Mouse (Mus musculus) naive thymus-derived CD4-positive, alpha-beta T cell, adult 2 months (primary cell): ENCODE measurements around the gene Orc3.
"Not testable (repeated sequence)": the region's sequence is repeated elsewhere in the genome, so short reads cannot be mapped to it uniquely, and the experiment has no call there.

Experiments used
- DNase-seq: peaks from one replicate; pipeline ENCODE4 v3.0.0-alpha.2; 2011; ENCODE audit warnings: low read depth

Orc3 gene

DNA sequence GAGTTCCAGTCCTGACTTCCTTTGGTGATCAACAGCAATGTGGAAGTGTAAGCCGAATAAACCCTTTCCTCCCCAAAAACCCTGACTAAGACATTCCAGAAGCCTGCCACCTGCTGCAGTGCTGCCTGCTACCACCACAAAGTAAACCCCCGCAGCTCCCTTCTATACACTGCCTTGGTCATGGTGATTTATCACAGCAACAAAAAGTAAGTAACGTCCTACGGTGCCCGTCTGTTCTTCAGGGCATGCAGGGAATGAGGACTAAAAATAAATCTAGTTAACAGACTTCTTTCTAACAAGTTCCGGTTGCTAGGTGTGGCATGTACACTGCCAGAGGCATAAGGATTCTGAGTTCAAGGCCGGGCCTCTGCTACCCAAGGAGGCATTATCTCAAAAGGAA, 32.8 kb downstream of the Orc3 start:
- DNase-seq: no peak

DNA sequence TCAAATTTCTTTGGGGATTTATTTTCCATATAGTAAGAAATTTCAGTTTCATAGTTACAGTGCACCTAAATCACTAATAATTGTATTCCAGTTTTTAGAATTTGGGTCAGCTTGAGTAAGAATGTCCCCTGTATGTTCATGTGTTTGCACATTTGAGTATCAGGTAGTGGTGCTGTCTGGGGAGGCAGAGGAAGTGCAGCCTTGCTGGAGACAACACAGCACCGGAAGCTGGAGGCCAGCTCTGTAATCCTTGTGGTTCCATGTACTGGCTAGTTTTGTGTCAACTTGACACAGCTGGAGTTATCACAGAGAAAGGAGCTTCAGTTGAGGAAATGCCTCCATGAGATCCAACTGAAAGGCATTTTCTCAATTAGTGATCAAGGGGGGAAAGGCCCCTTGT, 33.3 kb downstream of the Orc3 start:
- DNase-seq: not testable (repeated sequence)

- no peak for DNase-seq
Observed at GRCm38 (mm10) chr4:34579215-34579614, 35.5 kb downstream of the Orc3 start.

GRCm38 (mm10) chr4:34577028-34577427, 37.7 kb downstream of the Orc3 start:
- peak; percentile 18 for DNase-seq

GRCm38 (mm10) chr4:34572876-34573275, 41.9 kb downstream of the Orc3 start:
- DNase-seq: no peak

DNA sequence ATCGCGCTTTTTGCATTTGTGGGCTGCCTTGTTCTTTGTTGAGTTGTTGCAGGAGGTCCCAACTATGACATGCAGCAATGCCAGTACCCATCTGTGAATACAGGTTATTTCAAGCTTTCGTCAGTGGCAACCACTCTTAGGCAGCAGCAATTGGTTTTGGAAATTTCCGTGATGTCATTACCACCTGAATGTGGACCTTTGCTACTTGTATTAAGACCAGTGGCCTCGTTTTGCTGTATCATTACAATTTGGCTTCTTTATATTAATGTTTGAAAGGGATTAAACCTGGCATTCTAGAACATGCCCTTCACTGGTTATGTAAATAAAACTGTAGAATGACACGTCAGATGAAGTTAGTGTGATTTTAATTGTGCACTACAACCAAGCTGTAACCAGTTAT, 48.5 kb downstream of the Orc3 start:
- no peak for DNase-seq

- DNase-seq: peak; percentile 75
Observed at GRCm38 (mm10) chr4:34560971-34561370, 53.8 kb downstream of the Orc3 start.

DNA sequence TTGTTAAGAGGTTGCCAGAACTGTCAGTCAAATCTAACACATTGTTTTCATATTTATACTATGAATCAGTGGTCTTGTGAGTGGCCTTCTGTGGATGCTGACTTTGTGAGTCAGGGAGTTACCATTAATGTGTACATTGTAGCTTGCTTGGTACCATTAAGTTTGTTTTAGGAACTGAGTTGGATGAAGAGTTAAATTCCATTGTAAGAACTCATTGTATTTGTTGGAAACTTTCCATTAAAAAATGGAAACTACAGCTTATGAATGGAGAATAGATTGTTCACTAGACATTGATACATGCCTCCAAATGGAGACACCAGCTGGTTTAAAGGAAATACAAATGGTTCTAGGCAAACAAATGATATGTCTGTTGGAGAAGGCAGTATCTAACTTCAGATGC, 58.6 kb downstream of the Orc3 start:
- DNase-seq: no peak

- no peak for DNase-seq
Observed at GRCm38 (mm10) chr4:34555604-34556003, 59.1 kb downstream of the Orc3 start.

DNA sequence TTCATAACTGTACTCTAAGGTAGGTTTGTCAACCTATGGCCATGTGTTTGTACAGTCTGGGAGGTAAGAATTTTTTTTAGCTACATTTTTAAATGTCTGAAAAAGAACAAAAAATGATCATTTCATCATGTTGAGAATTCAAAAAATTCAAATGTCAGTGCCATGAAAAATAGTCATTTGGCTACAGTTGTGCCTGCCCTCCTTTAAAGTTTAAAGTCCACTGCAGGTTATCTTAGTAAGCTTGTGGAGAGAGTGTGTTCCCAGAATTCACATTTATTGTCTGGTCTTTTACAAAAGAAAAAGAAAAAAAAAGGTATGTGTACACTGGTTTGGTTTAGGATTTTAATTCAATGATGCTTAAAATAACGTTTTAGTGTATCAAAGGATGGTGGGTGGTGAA, 60.1 kb downstream of the Orc3 start:
- no peak for DNase-seq

- no peak for DNase-seq
Observed at GRCm38 (mm10) chr4:34551966-34552365, 62.8 kb downstream of the Orc3 start.

- DNase-seq: peak; percentile 45
Observed at GRCm38 (mm10) chr4:34551098-34551809, 63.5 kb downstream of the Orc3 start.

- DNase-seq: peak; percentile 43
Observed at GRCm38 (mm10) chr4:34550748-34551097, 64.0 kb downstream of the Orc3 start, which contains the start of gene Akirin2. TSS of gene Akirin2 (plus strand) at chr4:34550937.

DNA sequence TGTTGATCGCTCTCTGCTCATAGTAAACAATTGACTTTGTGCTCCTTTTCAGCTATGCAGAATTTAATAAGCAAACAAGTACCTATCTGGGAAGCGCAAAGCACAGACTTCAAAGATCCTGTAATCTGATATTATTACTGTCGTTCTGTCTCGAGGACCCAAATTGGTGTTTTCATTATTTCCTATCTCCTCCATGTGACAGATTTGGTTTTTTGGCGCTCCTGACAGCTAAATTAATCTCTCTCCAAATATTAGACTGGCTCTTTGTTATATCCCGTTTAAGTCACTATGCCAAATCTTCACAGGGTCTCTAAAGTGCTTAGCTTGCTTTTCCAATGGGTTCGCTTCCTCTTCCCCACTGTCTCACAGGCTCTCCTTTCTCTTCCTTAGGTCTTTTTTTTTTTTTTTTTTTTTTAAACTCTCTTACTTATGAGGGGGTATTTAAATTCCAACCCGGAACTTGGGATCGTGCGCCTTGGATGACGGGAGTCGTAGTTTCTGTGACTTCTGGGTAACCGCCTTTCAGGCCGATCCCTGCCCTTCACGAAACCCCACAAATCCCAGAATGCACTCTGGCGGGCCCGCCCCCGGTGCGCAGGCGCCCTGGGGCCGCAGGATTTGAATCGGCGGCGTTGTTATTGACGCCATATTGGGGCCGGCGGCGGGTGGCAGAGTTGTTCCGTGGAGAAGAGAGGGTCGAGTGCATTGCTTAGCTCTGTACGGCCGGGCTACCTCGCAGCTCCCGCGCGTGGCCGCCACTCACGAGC, 64.6 kb downstream of the Orc3 start:
- peak; percentile 93 for DNase-seq

GRCm38 (mm10) chr4:34529941-34530340, 84.8 kb downstream of the Orc3 start:
- DNase-seq: no peak

DNA sequence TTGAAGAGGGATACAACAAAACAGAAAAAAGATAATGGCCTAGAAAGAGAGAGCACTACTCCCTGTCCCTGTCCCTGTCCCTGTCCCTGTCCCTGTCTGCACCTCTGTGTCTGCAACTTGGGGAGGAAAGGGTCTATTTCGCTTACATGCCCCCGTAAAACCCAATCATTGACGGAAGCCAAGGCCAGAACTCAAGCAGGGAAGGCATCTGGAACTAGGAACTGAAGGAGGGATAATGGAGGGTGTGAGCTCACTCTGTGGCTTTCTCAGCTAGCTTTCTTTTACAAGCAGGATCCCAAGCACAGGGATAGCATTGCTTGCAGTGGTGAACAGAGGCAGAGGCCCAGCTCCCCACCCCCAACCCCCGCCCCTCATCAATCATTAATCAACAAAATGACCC, 85.4 kb downstream of the Orc3 start:
- DNase-seq: no peak

GRCm38 (mm10) chr4:34528430-34529100, 86.2 kb downstream of the Orc3 start:
- no peak for DNase-seq

GRCm38 (mm10) chr4:34526771-34527170, 88.0 kb downstream of the Orc3 start:
- DNase-seq: no peak

- DNase-seq: no peak
Observed at GRCm38 (mm10) chr4:34523586-34523985, 91.2 kb downstream of the Orc3 start.

- DNase-seq: no peak
Observed at GRCm38 (mm10) chr4:34522846-34523245, 91.9 kb downstream of the Orc3 start.
